Mouse (Mus musculus) ES-Bruce4 (cell line): ENCODE measurements around the gene Apc2.

Experiments
- CTCF ChIP-seq: IDR thresholded peaks from one replicate; pipeline ENCODE4 v1.8.1; 2011; ENCODE audit warnings: low read depth, low read length
- EP300 ChIP-seq: IDR thresholded peaks from 2 replicates; pipeline ENCODE4 v1.6.1; 2011; ENCODE audit warnings: low read depth, low read length; ENCODE audit not compliant: insufficient read depth
- POLR2A ChIP-seq: IDR thresholded peaks from one replicate; pipeline ENCODE4 v1.8.1; 2011; ENCODE audit warnings: low read length; ENCODE audit not compliant: insufficient read depth

- TF ChIP-seq CTCF (no peak), POLR2A (no peak), EP300 (no peak)
These were observed 5.7 kb downstream of the Apc2 start for GRCm38 (mm10) chr10:80301256-80302081.
